Mouse (Mus musculus) ES-E14 (cell line): ENCODE measurements around the gene Ifna4. TPM values are rescaled to one million over a fixed set of nuclear protein-coding genes. Genes with fewer than 3 reads are reported as not detected.
"Not testable (repeated sequence)": the region's sequence is repeated elsewhere in the genome, so short reads cannot be mapped to it uniquely, and the experiment has no call there.

Source experiments
- DNase-seq: peaks from one replicate; pipeline ENCODE4 v3.0.0-alpha.2; 2013; ENCODE audit warnings: low read depth, low spot score
- H3K27ac ChIP-seq: 2 replicates; pipeline ENCODE4 v1.5.1; 2012; ENCODE audit warnings: low read depth, mild to moderate bottlenecking, low read length, moderate library complexity, mixed read lengths; ENCODE audit not compliant: poor library complexity, insufficient read depth, severe bottlenecking
- H3K36me3 ChIP-seq: 2 replicates; pipeline ENCODE4 v1.6.1; 2012; ENCODE audit warnings: mild to moderate bottlenecking, low read length, moderate library complexity, mixed read lengths; ENCODE audit not compliant: control insufficient read depth, poor library complexity, insufficient read depth, severe bottlenecking
- H3K4me1 ChIP-seq, 2 experiments: fragments of 150-350 bp in 1 of 2; sonication (generic) in 1 of 2; 2 replicates each; pipeline ENCODE4 v1.6.1; 2012; ENCODE audit warnings: low read length in 2 of 2, mild to moderate bottlenecking in 1 of 2, mixed read lengths in 1 of 2; ENCODE audit not compliant: control insufficient read depth in 2 of 2, insufficient read depth in 2 of 2, poor library complexity in 1 of 2
- H3K4me3 ChIP-seq, 2 experiments: fragments of 150-350 bp in 1 of 2; sonication (generic) in 1 of 2; 2 replicates each; pipeline ENCODE4 v1.5.1; 2012; ENCODE audit warnings: low read length in 2 of 2, low read depth in 1 of 2, mild to moderate bottlenecking in 1 of 2, mixed read lengths in 1 of 2; ENCODE audit not compliant: insufficient read depth in 1 of 2, poor library complexity in 1 of 2, severe bottlenecking in 1 of 2
- H3K9ac ChIP-seq: 2 replicates; pipeline ENCODE4 v1.6.1; 2012; ENCODE audit warnings: low read depth, mild to moderate bottlenecking, low read length, mixed read lengths; ENCODE audit not compliant: poor library complexity, insufficient read depth, severe bottlenecking
- H3K9me3 ChIP-seq: fragments of 150-350 bp; sonication (generic); 2 replicates; pipeline ENCODE4 v1.6.1; 2012; ENCODE audit warnings: low read depth, mild to moderate bottlenecking, low read length; ENCODE audit not compliant: control insufficient read depth, insufficient read depth
- CHD2 ChIP-seq: IDR thresholded peaks from 2 replicates; pipeline ENCODE4 v1.6.1; 2014; ENCODE audit warnings: mild to moderate bottlenecking, low read depth, low read length, inconsistent platforms
- HCFC1 ChIP-seq: IDR thresholded peaks from 2 replicates; pipeline ENCODE4 v1.6.1; 2012; ENCODE audit warnings: low read length, inconsistent platforms, borderline replicate concordance; ENCODE audit not compliant: insufficient read depth
- MAFK ChIP-seq: IDR thresholded peaks from 2 replicates; pipeline ENCODE4 v1.6.1; 2014; ENCODE audit warnings: mild to moderate bottlenecking, low read depth, low read length, inconsistent platforms; ENCODE audit not compliant: insufficient read depth
- ZC3H11A ChIP-seq: IDR thresholded peaks from 2 replicates; pipeline ENCODE4 v1.6.1; 2012; ENCODE audit warnings: low read depth, mild to moderate bottlenecking, inconsistent platforms, low read length, borderline replicate concordance
- ZNF384 ChIP-seq: IDR thresholded peaks from 2 replicates; pipeline ENCODE4 v1.6.1; 2012; ENCODE audit warnings: low read depth, low read length, inconsistent platforms
- in situ Hi-C, 2 experiments: fragments of 600-800 bp; cut with MboI; formaldehyde crosslinking; loops; one replicate each; pipeline ENCODE4 v1.15.1; 2025; ENCODE audit warnings: low sequenced_read_pairs in 2 of 2, inconsistent platforms in 1 of 2; ENCODE audit not compliant: unreplicated experiment in 2 of 2
- total RNA-seq: library from RNA; depleted of rRNA; stranded (reverse); fragments of 300-350 nt; gene quantifications from 2 replicates; pipeline ENCODE4 v1.2.3, GENCODE M21; 2012

The Ifna4 gene
- total RNA-seq, 1 experiment = not detected

DNA sequence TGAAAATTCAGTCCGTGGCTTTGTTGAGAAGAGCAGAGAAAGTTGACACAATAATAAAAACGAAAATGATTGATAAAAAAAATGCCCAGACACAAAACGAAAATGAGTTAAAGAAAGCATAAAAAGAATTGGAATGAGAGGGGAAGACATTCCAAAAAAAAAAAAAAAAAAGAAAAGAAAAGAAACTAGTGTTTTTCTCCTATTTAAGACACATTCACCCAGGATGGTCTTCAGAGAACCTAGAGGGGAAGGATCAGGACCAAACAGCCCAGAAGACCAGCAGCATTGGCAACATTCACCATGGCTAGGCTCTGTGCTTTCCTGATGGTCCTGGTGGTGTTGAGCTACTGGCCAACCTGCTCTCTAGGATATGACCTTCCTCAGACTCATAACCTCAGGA lies 25.7 kb upstream of the Ifna4 start, which contains the start of gene Ifna7:
Gene Ifna7 (plus strand): TSS at position 301 of the 400 bp plus-strand sequence.
- no peak for DNase-seq
- in situ Hi-C loops = no loop called here
- Histone ChIP-seq H3K36me3 (no peaks in the 10 kb centered on the region), H3K9me3 (no peaks in the 10 kb centered on the region), H3K4me1 (no peaks in the 10 kb centered on the region), H3K4me3 (no peak within 1 kb of the TSS), H3K27ac (no peak within 1 kb of the TSS), H3K9ac (no peak within 1 kb of the TSS)
- no peak for TF ChIP-seq HCFC1
- TF ChIP-seq CHD2 = no peak
- no peak for TF ChIP-seq ZNF384
- no peak for TF ChIP-seq ZC3H11A
- TF ChIP-seq MAFK = no peak

DNA sequence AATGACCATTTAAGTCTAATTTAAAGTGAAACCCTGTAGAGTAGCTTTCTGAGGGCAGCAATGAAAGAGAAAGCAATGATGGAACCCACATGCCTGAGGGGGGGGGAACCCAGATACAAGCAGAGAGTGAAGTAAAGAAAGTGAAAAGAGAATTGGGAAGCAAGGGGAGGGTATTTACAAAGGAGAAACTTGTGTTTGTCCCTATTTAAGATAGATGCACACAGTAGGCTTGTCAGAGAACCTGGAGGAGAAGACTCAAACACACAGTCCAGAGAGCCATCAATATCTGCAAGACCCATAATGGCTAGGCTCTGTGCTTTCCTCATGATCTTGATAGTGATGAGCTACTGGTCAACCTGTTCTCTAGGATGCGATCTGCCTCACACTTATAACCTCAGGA lies 22.0 kb upstream of the Ifna4 start, which contains the start of gene Ifna11:
Gene Ifna11 (plus strand): TSS at position 301 of the 400 bp plus-strand sequence.
- Histone ChIP-seq H3K9me3 (no peaks in the 10 kb centered on the region), H3K4me3 (no peak within 1 kb of the TSS), H3K27ac (no peak within 1 kb of the TSS), H3K36me3 (no peaks in the 10 kb centered on the region), H3K9ac (no peak within 1 kb of the TSS), H3K4me1 (no peaks in the 10 kb centered on the region)
- no peak for TF ChIP-seq CHD2
- TF ChIP-seq MAFK = no peak
- DNase-seq = no peak
- in situ Hi-C loops = no loop called here

GRCm38 (mm10) chr4:88822995-88823394 lies 18.7 kb upstream of the Ifna4 start:
- DNase-seq = no peak
- Histone ChIP-seq H3K4me1 (no peaks in the 10 kb centered on the region), H3K27ac (no peak overlapping the region), H3K9me3 (no peaks in the 10 kb centered on the region), H3K36me3 (no peaks in the 10 kb centered on the region), H3K9ac (no peak overlapping the region), H3K4me3 (no peak overlapping the region)
- in situ Hi-C loops = no loop called here
- no peak for TF ChIP-seq ZNF384
- TF ChIP-seq CHD2 = no peak
- TF ChIP-seq MAFK = no peak
- no peak for TF ChIP-seq HCFC1
- no peak for TF ChIP-seq ZC3H11A

DNA sequence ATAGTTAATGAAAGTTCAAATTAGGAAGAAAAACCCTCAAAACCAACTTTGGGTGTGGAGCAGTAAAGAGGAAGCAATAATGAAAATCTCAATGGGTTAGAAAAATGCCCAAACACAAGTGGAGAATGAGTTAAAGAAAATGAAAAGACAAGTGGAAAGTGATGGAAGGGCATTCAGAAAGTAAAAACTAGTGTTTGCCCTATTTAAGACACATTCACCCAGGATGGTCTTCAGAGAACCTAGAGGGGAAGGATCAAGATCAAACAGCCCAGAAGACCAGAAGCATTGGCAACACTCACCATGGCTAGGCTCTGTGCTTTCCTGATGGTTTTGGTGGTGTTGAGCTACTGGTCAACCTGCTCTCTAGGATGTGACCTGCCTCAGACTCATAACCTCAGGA lies 14.5 kb upstream of the Ifna4 start, which contains the start of gene Ifna6:
Gene Ifna6 (plus strand): TSS at position 301 of the 400 bp plus-strand sequence.
- H3K27ac ChIP-seq, H3K9ac ChIP-seq, DNase-seq, H3K36me3 ChIP-seq, in situ Hi-C loops, H3K9me3 ChIP-seq, H3K4me3 ChIP-seq, H3K4me1 ChIP-seq: not testable (repeated sequence)

- no peaks in the 10 kb centered on the region for H3K9me3 ChIP-seq
- H3K9ac ChIP-seq = no peak overlapping the region
- no peak for TF ChIP-seq HCFC1
- no peak for TF ChIP-seq CHD2
- TF ChIP-seq ZNF384 = no peak
- no peak for TF ChIP-seq MAFK
- TF ChIP-seq ZC3H11A = no peak
- H3K36me3 ChIP-seq = no peaks in the 10 kb centered on the region
- no peak overlapping the region for H3K4me3 ChIP-seq
- no peaks in the 10 kb centered on the region for H3K4me1 ChIP-seq
- DNase-seq = no peak
- in situ Hi-C loops = no loop called here
- no peak overlapping the region for H3K27ac ChIP-seq
Measured at GRCm38 (mm10) chr4:88830523-88830922, 11.1 kb upstream of the Ifna4 start.

DNA sequence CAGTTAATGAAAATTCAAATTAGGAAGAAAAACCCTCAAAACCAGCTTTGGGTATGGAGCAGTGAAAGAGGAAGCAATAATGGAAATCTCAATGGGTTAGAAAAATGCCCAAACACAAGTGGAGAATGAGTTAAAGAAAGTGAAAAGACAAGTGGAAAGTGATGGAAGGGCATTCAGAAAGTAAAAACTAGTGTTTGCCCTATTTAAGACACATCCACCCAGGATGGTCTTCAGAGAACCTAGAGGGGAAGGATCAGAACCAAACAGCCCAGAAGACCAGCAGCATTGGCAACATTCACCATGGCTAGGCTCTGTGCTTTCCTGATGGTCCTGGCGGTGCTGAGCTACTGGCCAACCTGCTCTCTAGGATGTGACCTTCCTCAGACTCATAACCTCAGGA lies 6.4 kb upstream of the Ifna4 start, which contains the start of gene Ifna5:
Gene Ifna5 (plus strand): TSS at position 301 of the 400 bp plus-strand sequence.
- H3K9ac ChIP-seq, H3K27ac ChIP-seq, H3K36me3 ChIP-seq, H3K9me3 ChIP-seq, H3K4me3 ChIP-seq, H3K4me1 ChIP-seq, in situ Hi-C loops, DNase-seq: not testable (repeated sequence)
